Mouse (Mus musculus): Measurements from ENCODE around the gene Thrap3. TPM values are rescaled to one million over a fixed set of nuclear protein-coding genes. Genes with fewer than 3 reads are reported as not detected.
A peak's percentile ranks its signal among the peaks of the same experiment; 100 is the strongest.

The Thrap3 gene
- polyA plus RNA-seq, 1 experiment from 2014 or later = 194 TPM

DNA sequence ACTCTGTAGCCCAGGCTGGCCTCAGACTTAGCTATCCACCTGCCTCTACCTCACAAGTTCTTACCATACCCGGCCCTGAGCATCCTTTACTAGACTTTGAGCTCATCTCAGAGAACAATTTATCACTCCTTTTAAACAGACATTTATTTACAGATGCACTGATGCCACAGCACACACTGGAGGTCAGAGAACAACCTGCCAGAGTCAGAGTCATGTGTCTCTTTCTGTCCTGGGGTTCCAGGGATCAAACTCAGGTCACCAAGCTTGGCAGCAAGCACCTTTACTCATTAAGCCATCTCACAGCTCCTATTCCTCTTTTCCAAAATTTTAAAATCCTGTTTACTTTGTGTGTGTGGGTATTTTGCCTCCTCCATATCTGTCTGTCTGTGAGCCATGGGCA, 2.8 kb upstream of the Thrap3 start:
- no peak overlapping the region for H3K27ac ChIP-seq
- no peaks in the 10 kb centered on the region for H3K9me3 ChIP-seq (replicated peaks)
- H3K4me3 ChIP-seq = no peak overlapping the region
- WGBS = 64% methylated on average over 1 of the region's 1 CpGs
- ATAC-seq = no peak
- peaks cover 3% of the 10 kb centered on the region; the same call in 1 of the 2 replicates for H3K27me3 ChIP-seq
- no peak overlapping the region for H3K4me2 ChIP-seq
- H3K4me1 ChIP-seq = peaks cover 13% of the 10 kb centered on the region
- no peak overlapping the region for H3K9ac ChIP-seq
- no peaks in the 10 kb centered on the region for H3K36me3 ChIP-seq (ENCODE audit: poor library complexity, severe bottlenecking)

- ATAC-seq = no peak
- 90% methylated on average over 12 of the region's 12 CpGs for WGBS
- H3K27ac ChIP-seq = no peak overlapping the region
- H3K9me3 ChIP-seq (replicated peaks) = no peaks in the 10 kb centered on the region
- peaks cover 20% of the 10 kb centered on the region for H3K4me1 ChIP-seq
- no peaks in the 10 kb centered on the region for H3K36me3 ChIP-seq (ENCODE audit: poor library complexity, severe bottlenecking)
- no peak overlapping the region for H3K4me3 ChIP-seq
- H3K27me3 ChIP-seq = peaks cover 3% of the 10 kb centered on the region; the same call in 1 of the 2 replicates
- no peak overlapping the region for H3K4me2 ChIP-seq
- H3K9ac ChIP-seq = no peak overlapping the region
Observed at GRCm38 (mm10) chr4:126204661-126205230, 2.2 kb upstream of the Thrap3 start.

- no peak overlapping the region for H3K4me3 ChIP-seq
- H3K4me1 ChIP-seq = peaks cover 27% of the 10 kb centered on the region
- WGBS = 86% methylated on average over 8 of the region's 8 CpGs
- no peak overlapping the region for H3K27ac ChIP-seq
- no peak for ATAC-seq
- H3K9me3 ChIP-seq (replicated peaks) = no peaks in the 10 kb centered on the region
- no peak overlapping the region for H3K9ac ChIP-seq
- no peak overlapping the region for H3K4me2 ChIP-seq
- no peaks in the 10 kb centered on the region for H3K36me3 ChIP-seq (ENCODE audit: poor library complexity, severe bottlenecking)
- H3K27me3 ChIP-seq = peaks cover 3% of the 10 kb centered on the region; the same call in 1 of the 2 replicates
Observed at GRCm38 (mm10) chr4:126204016-126204415, 1.5 kb upstream of the Thrap3 start.

- peaks cover 3% of the 10 kb centered on the region; the same call in 1 of the 2 replicates for H3K27me3 ChIP-seq
- peak overlapping the region; percentile 54 for H3K9ac ChIP-seq
- peaks cover 33% of the 10 kb centered on the region for H3K4me1 ChIP-seq
- no peak for ATAC-seq
- H3K4me2 ChIP-seq = peak overlapping the region; percentile 77
- peak overlapping the region; percentile 67 for H3K27ac ChIP-seq
- no peaks in the 10 kb centered on the region for H3K36me3 ChIP-seq (ENCODE audit: poor library complexity, severe bottlenecking)
- no peaks in the 10 kb centered on the region for H3K9me3 ChIP-seq (replicated peaks)
- peak overlapping the region; percentile 74 for H3K4me3 ChIP-seq
- WGBS = 77% methylated on average over 10 of the region's 10 CpGs
Observed at GRCm38 (mm10) chr4:126203336-126203895, 856 bp upstream of the Thrap3 start.

DNA sequence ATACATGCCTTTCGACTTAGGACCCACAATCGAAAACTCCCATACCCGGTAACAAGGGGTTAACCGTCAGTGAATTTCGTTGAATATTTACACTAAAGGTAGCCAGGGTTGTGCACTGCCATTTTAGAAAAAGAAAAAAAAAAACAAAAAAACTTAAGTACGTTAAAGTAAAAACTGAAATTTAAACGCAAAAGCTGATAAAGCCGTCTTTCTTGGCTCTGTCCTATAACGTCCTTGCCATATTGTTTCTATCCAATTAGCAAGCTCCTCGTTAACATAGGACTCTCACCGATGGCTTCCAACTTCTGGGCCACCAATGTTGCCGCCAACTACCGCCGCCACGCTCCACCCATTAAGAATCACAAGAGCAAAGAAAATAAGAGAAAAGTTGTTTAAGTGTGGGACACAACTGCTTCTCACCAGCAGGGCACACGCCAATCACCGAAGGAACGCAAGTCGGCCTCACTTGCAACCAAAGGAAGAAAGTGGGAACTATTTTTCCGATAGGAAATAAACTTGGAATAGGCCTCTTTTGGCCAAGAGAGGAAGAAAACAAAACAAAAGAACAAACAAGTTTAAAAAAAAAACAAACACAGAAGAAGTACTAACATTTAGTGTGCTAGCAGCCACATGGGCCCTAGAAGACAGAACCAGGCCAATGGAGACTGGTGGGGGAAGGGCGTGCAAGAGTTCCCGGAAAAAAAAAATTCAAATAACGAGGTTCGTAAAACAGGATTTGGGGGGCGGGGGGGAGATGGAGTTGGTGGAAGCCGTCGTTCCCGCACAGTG, 852 bp downstream of the Thrap3 start:
- H3K4me1 ChIP-seq = peaks cover 41% of the 10 kb centered on the region
- peak overlapping the region; percentile 91 for H3K27ac ChIP-seq
- H3K36me3 ChIP-seq (ENCODE audit: poor library complexity, severe bottlenecking) = 0 out of 2 replicates have a peak, but pooled peaks cover 4% of the 10 kb centered on the region
- ATAC-seq = no peak
- H3K9ac ChIP-seq = peak overlapping the region; percentile 81
- peak overlapping the region; percentile 74 for H3K4me3 ChIP-seq
- H3K27me3 ChIP-seq = peaks cover 3% of the 10 kb centered on the region; the same call in 1 of the 2 replicates
- under 1% methylated on average over 28 of the region's 28 CpGs for WGBS
- H3K9me3 ChIP-seq (replicated peaks) = no peaks in the 10 kb centered on the region
- peak overlapping the region; percentile 77 for H3K4me2 ChIP-seq

DNA sequence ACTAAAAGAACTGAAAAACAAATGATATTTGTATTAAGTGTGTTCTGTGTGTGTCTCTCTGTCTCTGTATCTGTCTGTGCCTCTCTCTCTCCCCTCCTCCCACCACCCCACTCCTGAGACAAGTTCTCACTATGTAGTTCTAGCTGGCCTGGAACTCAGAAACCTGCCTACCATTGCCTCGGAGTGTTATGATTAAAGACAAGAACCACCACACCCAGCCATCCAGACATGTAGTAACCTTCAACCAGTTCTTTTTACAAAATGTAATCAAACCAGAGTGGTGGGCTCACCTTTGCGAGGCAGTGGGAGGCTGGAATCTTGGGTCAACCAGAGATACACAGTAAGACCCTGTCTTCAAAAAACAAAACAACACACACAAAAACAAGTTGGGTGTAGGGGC, 1.9 kb downstream of the Thrap3 start:
- H3K27me3 ChIP-seq = peaks cover 3% of the 10 kb centered on the region; the same call in 1 of the 2 replicates
- no peak overlapping the region for H3K27ac ChIP-seq
- 0 out of 2 replicates have a peak, but pooled peaks cover 4% of the 10 kb centered on the region for H3K36me3 ChIP-seq (ENCODE audit: poor library complexity, severe bottlenecking)
- WGBS = 84% methylated on average over 2 of the region's 2 CpGs
- peaks cover 41% of the 10 kb centered on the region for H3K4me1 ChIP-seq
- H3K9ac ChIP-seq = peak overlapping the region; percentile 81
- ATAC-seq = no peak
- peak overlapping the region; percentile 74 for H3K4me3 ChIP-seq
- no peaks in the 10 kb centered on the region for H3K9me3 ChIP-seq (replicated peaks)
- peak overlapping the region; percentile 77 for H3K4me2 ChIP-seq

- no peak overlapping the region for H3K27ac ChIP-seq
- H3K9ac ChIP-seq = peak overlapping the region; percentile 81; the same call in 1 of the 2 replicates
- H3K36me3 ChIP-seq (ENCODE audit: poor library complexity, severe bottlenecking) = 0 out of 2 replicates have a peak, but pooled peaks cover 4% of the 10 kb centered on the region
- WGBS = 63% methylated on average over 1 of the region's 1 CpGs
- H3K9me3 ChIP-seq (replicated peaks) = no peaks in the 10 kb centered on the region
- H3K4me2 ChIP-seq = peak overlapping the region; percentile 77
- H3K4me1 ChIP-seq = peaks cover 41% of the 10 kb centered on the region
- no peak for ATAC-seq
- H3K4me3 ChIP-seq = no peak overlapping the region
- peaks cover 3% of the 10 kb centered on the region; the same call in 1 of the 2 replicates for H3K27me3 ChIP-seq
Observed at GRCm38 (mm10) chr4:126200036-126200435, 2.5 kb downstream of the Thrap3 start.

DNA sequence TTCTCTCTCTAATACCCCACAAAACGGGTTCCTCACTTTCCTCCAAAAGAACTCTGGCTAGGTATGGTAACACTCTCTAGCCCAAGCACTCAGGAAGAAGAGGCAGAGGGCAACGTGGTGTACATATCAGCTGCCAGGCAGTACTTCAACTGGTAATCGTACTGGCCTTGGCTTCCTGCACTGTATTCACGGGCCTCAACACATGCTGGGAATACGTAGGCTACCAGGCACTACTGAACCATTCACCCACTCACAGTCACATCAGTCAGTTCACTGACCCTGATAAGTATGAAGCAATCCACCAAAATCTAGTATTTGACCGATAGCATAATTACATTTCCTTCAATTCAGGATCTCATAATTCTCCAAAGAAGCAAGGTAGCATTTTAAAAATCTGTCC, 3.0 kb downstream of the Thrap3 start:
- H3K9ac ChIP-seq = no peak overlapping the region
- H3K4me3 ChIP-seq = no peak overlapping the region
- peaks cover 41% of the 10 kb centered on the region for H3K4me1 ChIP-seq
- no peak overlapping the region for H3K27ac ChIP-seq
- peak overlapping the region; percentile 77; the same call in 1 of the 2 replicates for H3K4me2 ChIP-seq
- H3K27me3 ChIP-seq = no peaks in the 10 kb centered on the region
- peaks cover 7% of the 10 kb centered on the region; the same call in 1 of the 2 replicates for H3K36me3 ChIP-seq (ENCODE audit: poor library complexity, severe bottlenecking)
- no peak for ATAC-seq
- H3K9me3 ChIP-seq (replicated peaks) = no peaks in the 10 kb centered on the region
- 84% methylated on average over 6 of the region's 6 CpGs for WGBS

DNA sequence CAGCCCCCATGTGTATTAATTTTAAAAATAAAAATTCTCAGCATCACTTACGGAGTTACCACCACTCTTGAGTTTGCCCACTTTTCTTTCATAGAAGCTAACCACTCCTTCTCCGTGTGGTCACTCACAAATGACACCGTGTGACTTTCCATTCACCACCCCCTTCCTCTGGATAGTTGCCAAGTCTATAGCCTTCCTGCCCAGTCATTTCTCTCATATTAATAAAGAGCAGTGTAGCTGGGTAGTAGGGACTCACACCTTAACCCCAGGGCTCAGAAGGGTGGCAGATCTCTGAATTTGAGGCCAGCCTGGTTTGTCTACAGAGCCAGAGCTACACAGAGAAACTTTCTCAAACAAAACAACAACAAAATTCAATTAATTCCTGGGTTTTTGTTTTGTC, 5.1 kb downstream of the Thrap3 start:
- 80% methylated on average over 3 of the region's 3 CpGs for WGBS
- no peaks in the 10 kb centered on the region for H3K27me3 ChIP-seq
- H3K4me2 ChIP-seq = no peak overlapping the region
- no peak for ATAC-seq
- no peak overlapping the region for H3K27ac ChIP-seq
- peaks cover 23% of the 10 kb centered on the region for H3K36me3 ChIP-seq (ENCODE audit: poor library complexity, severe bottlenecking)
- peaks cover 38% of the 10 kb centered on the region for H3K4me1 ChIP-seq
- no peak overlapping the region for H3K4me3 ChIP-seq
- H3K9ac ChIP-seq = no peak overlapping the region
- H3K9me3 ChIP-seq (replicated peaks) = no peaks in the 10 kb centered on the region

GRCm38 (mm10) chr4:126194916-126195315, 7.6 kb downstream of the Thrap3 start:
- ATAC-seq = no peak
- Histone ChIP-seq H3K4me3 (no peak overlapping the region), H3K9me3 (replicated peaks) (no peaks in the 10 kb centered on the region), H3K27ac (no peak overlapping the region), H3K4me1 (peaks cover 23% of the 10 kb centered on the region), H3K36me3 (ENCODE audit: poor library complexity, severe bottlenecking) (peaks cover 38% of the 10 kb centered on the region), H3K9ac (no peak overlapping the region), H3K4me2 (no peak overlapping the region), H3K27me3 (no peaks in the 10 kb centered on the region)
- 97% methylated on average over 4 of the region's 4 CpGs for WGBS

DNA sequence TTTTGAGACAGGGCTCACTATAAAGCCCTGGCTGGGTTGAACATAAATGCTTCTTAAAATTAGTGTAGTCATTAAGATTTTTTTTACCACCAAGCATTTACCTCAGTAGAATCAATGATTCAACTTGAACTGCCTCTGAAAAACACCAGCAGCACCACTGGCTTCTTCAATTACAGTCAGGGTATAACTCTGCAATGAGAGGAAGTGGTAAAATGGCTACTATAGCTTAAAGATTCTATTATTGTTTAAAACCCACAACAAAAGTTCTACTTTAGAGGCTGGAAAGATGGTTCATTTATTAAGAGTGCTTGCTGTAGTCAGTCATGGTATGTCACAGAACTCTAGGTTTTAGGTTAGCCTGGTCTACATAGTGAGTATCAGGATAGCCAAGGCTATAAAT, 8.3 kb downstream of the Thrap3 start:
- Histone ChIP-seq H3K9me3 (replicated peaks) (no peaks in the 10 kb centered on the region), H3K4me3 (no peak overlapping the region), H3K27ac (no peak overlapping the region), H3K9ac (no peak overlapping the region), H3K4me1 (peaks cover 16% of the 10 kb centered on the region; the same call in 1 of the 2 replicates), H3K36me3 (ENCODE audit: poor library complexity, severe bottlenecking) (peaks cover 40% of the 10 kb centered on the region), H3K27me3 (no peaks in the 10 kb centered on the region), H3K4me2 (no peak overlapping the region)
- no peak for ATAC-seq

- H3K4me1 ChIP-seq = no peaks in the 10 kb centered on the region
- H3K4me3 ChIP-seq = no peak overlapping the region
- ATAC-seq = no peak
- H3K36me3 ChIP-seq (ENCODE audit: poor library complexity, severe bottlenecking) = peaks cover 44% of the 10 kb centered on the region
- H3K9me3 ChIP-seq (replicated peaks) = no peaks in the 10 kb centered on the region
- no peaks in the 10 kb centered on the region for H3K27me3 ChIP-seq
- H3K4me2 ChIP-seq = no peak overlapping the region
- H3K9ac ChIP-seq = no peak overlapping the region
- WGBS = 95% methylated on average over 2 of the region's 2 CpGs
- no peak overlapping the region for H3K27ac ChIP-seq
Observed at GRCm38 (mm10) chr4:126190636-126191035, 11.9 kb downstream of the Thrap3 start.
